Mouse (Mus musculus) ovary, postnatal 14 days (tissue): Measurements from ENCODE around the gene 4430402I18Rik.

Experiments
- DNase-seq: peaks from one replicate; pipeline ENCODE4 v3.0.0; 2022; ENCODE audit warnings: low spot score

Gene 4430402I18Rik

GRCm38 (mm10) chr19:28900771-28901170, 66.8 kb downstream of the 4430402I18Rik start:
- DNase-seq, result no peak

GRCm38 (mm10) chr19:28897497-28897896, 70.1 kb downstream of the 4430402I18Rik start:
- no peak for DNase-seq

DNA sequence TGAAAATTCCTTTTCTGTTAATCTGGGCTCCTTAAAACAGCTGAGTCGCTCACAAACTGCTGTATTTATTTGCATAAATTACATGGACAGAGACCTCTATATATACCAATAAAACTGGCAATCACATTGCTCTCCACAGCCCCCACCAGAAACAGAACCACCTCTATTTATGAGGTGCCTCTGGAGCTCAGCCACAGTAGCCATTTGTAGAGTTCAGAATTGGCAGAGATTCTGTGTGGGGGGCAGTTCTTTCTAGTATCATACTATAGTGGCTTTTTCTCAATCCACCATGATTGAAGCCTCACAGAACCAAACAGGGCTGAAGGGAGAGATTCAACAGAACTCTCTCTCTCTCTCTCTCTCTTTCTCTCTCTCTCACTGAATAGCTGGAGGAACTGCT, 71.0 kb downstream of the 4430402I18Rik start:
- DNase-seq, result no peak

GRCm38 (mm10) chr19:28891864-28892263, 75.7 kb downstream of the 4430402I18Rik start:
- DNase-seq, result no peak

- DNase-seq, result no peak
Observed at GRCm38 (mm10) chr19:28891238-28891637, 76.4 kb downstream of the 4430402I18Rik start.

GRCm38 (mm10) chr19:28889251-28889650, 78.3 kb downstream of the 4430402I18Rik start:
- DNase-seq, result no peak

- no peak for DNase-seq
Observed at GRCm38 (mm10) chr19:28888496-28888895, 79.1 kb downstream of the 4430402I18Rik start.

DNA sequence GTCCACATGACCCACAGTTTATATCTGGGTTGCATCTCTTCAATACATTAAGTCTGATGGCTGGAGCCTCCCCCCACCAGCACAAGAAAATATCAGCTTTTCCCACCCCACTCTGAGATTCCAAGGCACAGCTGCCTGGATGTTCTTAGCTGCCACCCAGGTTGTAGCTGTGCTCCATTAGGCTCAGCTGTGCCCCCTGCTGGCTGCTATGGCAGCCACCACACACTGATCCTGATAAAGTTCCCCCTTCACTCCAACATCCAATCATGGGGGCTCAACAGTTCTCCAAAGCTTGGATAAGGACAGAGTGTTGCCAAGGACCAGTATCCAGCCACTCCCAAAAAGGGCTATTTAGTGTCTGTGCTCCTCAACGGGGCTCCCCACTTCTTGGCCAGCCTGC, 84.5 kb downstream of the 4430402I18Rik start:
- DNase-seq, result no peak

GRCm38 (mm10) chr19:28879476-28879875, 88.1 kb downstream of the 4430402I18Rik start:
- DNase-seq, result no peak

- no peak for DNase-seq
Observed at GRCm38 (mm10) chr19:28870351-28870750, 97.2 kb downstream of the 4430402I18Rik start.

- no peak for DNase-seq
Observed at GRCm38 (mm10) chr19:28869251-28869855, 98.2 kb downstream of the 4430402I18Rik start.

- DNase-seq, result no peak
Observed at GRCm38 (mm10) chr19:28865501-28865900, 102.1 kb downstream of the 4430402I18Rik start.

GRCm38 (mm10) chr19:28864981-28865380, 102.6 kb downstream of the 4430402I18Rik start:
- no peak for DNase-seq

DNA sequence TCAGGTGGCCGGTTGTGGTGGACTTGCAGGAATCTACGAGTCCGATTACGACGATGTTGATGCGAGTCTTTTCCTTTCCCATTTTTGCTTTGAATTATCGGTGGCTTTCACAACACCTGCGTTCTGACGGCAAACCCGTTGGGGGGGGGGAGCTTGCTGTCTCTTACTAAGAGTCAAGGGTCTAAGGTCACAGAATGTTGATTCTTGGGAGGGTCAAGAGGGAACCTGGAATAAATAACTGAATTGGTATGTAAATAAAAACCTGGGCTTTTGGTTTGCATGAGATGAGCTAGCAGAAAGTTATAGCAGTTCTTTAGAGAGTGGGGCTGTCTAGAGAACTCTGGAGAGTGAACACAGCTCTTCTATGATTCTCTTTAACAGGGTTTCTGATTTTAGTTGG, 104.0 kb downstream of the 4430402I18Rik start:
- DNase-seq, result no peak

GRCm38 (mm10) chr19:28860246-28860645, 107.4 kb downstream of the 4430402I18Rik start:
- no peak for DNase-seq

DNA sequence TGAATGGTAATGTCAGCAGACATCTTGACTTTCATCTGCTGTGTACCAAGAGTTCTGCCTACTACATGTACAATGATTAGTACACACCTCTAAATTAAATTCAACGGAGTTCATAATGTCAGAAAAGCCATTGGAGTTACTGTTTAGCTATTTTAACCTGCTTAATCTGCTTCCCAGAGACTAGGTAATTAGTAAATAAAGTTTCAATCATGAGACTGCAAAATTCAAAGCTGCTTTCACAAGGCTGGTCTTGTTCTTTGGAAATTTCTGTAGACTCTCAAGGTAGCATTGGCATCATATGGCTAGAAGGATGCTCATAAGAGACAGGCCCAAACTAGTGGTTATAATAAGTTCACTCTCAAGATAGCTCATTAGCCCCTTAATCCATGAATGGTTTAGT, 112.8 kb downstream of the 4430402I18Rik start:
- DNase-seq, result no peak

DNA sequence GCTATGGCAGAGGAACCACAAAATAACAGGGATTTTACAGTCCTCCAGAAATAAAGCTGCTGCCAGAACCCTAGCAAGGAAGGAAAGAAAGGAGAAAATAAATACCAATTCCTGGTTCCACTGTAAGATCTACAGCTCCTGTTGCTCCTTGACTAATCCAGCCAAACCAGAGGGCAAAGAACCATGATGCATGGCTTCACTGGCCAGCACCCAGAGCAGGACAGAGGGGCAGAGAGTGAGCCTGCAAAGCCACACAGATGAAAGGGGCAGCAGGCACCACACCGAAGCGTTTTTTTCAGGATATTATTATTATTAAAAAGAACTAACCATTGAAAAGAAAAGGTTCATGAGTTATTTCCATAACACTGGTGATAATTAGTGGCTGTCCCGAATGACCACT, 115.6 kb downstream of the 4430402I18Rik start:
- no peak for DNase-seq

GRCm38 (mm10) chr19:28850510-28850909, 117.1 kb downstream of the 4430402I18Rik start:
- no peak for DNase-seq

DNA sequence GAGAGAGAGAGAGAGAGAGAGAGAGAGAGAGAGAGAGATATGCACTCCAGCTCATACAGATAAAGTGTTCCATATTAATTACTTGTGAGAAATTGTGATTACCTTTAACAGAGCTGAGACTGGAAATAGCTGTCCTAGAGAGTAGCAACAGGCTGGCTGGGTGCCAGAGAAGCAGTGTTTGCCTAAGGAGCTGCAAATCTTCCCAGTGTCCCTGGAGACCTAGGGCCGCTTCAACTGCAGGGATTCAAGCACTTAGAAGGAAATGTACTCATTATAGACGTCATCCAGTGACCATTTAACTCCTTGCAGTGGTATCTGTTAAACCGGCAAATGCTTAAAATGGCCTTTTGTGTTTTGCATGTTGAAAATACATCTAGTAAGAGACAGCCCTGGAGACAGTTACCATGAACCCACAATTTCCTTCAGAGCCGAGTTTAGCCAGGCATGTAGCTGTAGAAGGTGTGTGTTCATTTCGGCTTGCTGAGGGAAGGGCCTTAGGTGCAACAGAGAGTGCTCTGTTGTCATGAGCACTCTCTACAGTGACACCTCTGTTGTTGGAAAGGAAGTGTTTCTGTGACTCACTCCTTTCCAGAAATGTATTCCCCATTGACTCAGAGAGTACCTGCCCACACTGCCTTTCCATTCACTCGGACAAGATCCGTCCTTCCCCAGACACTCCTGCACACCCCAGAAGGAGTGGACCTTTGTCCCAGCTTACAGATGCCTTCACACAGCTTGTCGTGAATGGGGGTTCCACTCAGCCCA, 122.5 kb downstream of the 4430402I18Rik start:
- no peak for DNase-seq
